Mouse (Mus musculus) right cerebral cortex, postnatal 25 days (tissue): ENCODE data around the gene Ush1g.

Experiments
- DNase-seq: peaks from one replicate; pipeline ENCODE4 v3.0.0; 2022

Gene Ush1g

DNA sequence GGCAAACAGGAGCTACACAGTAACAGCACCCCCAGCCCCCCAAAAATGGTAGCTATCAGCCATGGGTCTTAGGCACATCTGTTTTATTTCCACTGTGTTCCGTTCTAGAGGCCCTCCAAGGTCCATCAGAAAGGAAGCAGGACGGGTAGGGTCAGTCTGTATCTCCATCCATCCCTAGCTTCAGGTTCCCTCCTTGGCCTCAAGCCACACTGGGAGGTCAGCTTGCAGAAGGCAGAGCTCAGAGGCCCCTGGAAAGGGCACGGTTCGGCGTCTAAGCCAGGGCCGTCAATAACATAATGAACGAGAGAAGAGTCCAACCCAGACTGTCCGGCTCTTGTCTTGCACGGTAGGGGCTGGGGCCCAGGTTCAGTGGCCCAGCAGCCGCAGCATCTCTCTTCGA lies 53.9 kb downstream of the Ush1g start:
- DNase-seq: no peak

DNA sequence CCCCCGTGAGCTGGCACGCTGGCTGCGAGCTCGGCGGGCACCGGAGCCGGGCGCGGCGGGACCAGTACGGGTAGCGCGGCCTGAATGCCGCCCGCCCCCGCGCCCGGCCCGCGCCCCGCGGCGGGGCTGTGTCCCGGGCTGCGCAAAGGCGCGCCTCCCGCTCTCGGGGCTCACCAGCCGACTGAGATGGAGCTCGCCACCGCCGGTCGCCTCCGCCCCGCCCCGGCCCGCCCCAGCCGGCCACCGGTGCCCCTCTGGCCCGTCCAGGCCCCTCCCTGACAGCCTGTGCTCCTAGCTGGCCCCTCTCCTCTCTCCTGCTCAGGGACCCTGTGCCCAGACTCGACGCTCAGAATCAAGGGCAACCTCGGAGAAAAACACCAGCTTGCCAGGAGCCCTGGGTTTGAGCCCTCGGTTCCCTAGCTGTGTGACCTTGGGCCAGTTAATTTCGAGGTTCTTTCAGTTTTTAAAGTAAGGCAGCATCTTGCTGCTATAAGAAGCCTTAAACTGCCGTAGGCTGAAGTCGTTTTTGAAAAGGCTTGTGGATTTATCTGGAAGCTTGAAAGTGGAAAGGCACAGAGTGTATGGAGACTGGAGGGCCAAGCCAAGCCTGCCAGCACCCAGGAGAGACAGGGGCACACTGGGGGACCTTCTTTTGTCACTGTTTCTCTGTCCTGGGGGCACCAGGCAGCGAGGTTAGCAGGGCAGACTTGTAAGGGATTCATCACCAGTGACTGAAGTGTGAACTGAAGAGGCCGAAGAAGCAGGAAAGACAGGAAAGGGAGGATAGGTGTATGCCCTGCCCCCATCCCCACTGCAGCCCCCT lies 54.6 kb downstream of the Ush1g start, which contains the start of gene Grin2c:
TSS of gene Grin2c (minus strand) at position 183 of the 823 bp plus-strand sequence.
- DNase-seq: no peak

DNA sequence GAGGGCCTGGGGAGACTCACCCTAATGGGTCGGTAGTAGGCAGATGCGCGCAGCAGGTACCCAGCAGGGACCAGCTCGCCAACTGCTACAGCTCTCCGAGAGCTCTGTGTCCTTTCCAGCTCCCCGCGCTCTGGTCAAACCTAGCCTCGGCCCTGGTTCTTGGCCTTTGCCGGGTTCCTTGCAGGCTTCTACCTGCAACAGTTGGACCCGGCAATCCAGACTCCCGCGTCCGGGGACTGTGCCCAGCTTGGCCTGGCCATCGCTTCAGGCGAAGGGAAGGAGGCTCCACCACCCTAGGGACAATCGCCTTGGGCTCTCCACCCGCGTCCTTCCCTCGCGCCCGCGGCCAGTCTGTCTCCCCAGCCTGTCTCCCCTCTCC lies 55.5 kb downstream of the Ush1g start:
- DNase-seq: no peak

DNA sequence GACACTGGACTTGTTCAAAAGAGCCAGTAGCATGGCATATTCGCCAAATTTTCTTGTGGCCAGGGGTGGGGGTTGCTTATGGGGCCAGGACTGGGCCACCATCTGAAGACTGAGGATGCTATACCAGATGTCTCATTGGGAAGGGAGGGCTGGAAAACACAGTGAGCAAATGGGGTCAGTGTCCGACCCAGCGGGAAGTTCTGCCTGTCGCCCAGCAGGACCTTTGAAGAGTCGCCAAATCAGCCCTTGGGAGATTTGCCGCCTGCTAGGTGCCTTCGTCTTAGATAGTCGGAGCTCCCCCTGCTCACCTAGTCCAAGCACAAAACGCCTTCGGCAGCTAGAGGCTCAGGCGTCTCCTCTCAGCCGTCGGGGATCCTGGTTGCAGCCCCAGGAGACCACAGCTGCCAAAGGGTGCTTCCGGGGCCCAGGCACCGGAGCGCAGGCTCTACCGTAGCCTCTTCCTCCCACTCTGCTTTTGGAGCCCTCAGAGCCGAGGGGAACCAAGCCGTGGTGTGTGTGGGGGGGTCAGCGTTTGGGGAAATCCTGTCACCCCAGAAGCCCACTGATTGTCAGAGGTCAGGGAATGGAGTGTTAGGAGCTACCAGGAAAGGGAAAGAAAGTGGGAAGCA lies 56.0 kb downstream of the Ush1g start:
- DNase-seq: no peak
